Mouse (Mus musculus): ENCODE data around the gene Lnx1.

- TF ChIP-seq POLR2A (IDR thresholded peaks at IDR 0.05; ENCODE audit: low read depth, low read length) (no peak), CTCF (IDR thresholded peaks at IDR 0.05; ENCODE audit: extremely low read depth, insufficient read depth, insufficient read length, insufficient replicate concordance) (no peak)
Observed at GRCm38 (mm10) chr5:74661734-74662560, 40.8 kb downstream of the Lnx1 start.
